17 mouse cellular contexts compared by ENCODE assay signal in the genomic region with DNA sequence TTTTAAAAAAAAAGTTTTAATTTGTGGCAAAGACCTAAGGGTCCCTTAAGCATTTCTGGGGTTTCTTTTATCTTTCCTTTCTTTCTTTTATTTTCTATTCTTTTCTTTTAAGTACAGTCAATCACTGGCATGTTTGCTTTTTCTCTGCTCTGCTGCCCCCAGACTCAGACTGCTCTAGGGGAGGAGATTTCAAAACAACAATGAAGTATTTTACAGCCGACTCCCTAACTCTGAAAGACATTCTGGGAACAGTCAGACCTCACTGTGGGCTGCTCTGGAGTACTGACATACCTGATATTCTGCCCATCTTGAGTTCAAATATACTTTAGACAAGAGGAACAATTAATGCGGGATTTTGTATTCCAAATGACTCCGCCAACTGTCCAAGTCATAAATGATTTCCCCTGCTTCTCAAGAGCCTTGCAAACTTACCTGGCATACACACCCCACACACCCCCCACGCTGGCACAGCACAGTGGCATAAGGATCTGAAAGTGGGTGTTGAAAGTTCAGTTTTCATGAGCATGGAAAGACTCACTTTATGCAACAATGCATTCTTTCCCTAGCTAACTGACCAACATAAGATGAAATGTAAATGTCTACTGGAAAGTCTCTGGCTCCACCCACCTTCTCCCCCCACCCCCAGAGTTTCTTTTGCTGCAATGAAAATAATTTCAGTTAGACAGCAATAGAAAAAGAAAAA. TPM values are rescaled to one million over a fixed set of nuclear protein-coding genes. Genes with fewer than 3 reads are reported as not detected.
DNase-seq lines count a peak whose midpoint lies in the region; ATAC-seq lines count a peak whose summit lies in the region.
"Had no signal": no experiment of that assay in that cellular context is flagged by ENCODE, and none has a peak within 500 bp of the region (broad histone marks: within the 10 kb centered on the region; RNA-seq: fewer than 3 reads in every experiment).

No protein-coding gene starts in this region.

- peaks cover 16% of the 10 kb centered on the region for H3K36me3 ChIP-seq in forebrain, embryonic 14.5 days (ENCODE audit: control insufficient read depth, insufficient read depth, low read length)
- peaks cover 5% of the 10 kb centered on the region; the same call in 1 of the 2 replicates for H3K36me3 ChIP-seq in forebrain, embryonic 16.5 days (ENCODE audit: control insufficient read depth, insufficient read depth)
- H3K36me3 ChIP-seq in kidney, embryonic 15.5 days: peaks cover 6% of the 10 kb centered on the region; the same call in 1 of the 2 replicates
- peaks cover 14% of the 10 kb centered on the region; the same call in 1 of the 2 replicates for H3K36me3 ChIP-seq in limb, embryonic 13.5 days
- H3K36me3 ChIP-seq: liver, embryonic 13.5 days; stomach, embryonic 15.5 days had no signal

- H3K4me3 ChIP-seq in forebrain, embryonic 14.5 days (ENCODE audit: low read depth, low read length): no peak overlapping the region
- no peak overlapping the region for H3K4me3 ChIP-seq in forebrain, embryonic 16.5 days (replicated peaks; ENCODE audit: low read length)
- no peak overlapping the region for H3K4me3 ChIP-seq in kidney, embryonic 15.5 days (replicated peaks)
- H3K4me3 ChIP-seq in limb, embryonic 13.5 days: no peak overlapping the region
- H3K4me3 ChIP-seq: heart, adult 2 months; liver, embryonic 13.5 days; midbrain, embryonic 12.5 days; stomach, embryonic 15.5 days had no signal

- peaks cover 44% of the 10 kb centered on the region for H3K4me1 ChIP-seq in forebrain, embryonic 14.5 days (ENCODE audit: control insufficient read depth, insufficient read depth, low read length)
- peaks cover 47% of the 10 kb centered on the region for H3K4me1 ChIP-seq in forebrain, embryonic 16.5 days (replicated peaks; ENCODE audit: control insufficient read depth, insufficient read depth, low read length)
- peaks cover 46% of the 10 kb centered on the region for H3K4me1 ChIP-seq in kidney, embryonic 15.5 days
- peaks cover 36% of the 10 kb centered on the region for H3K4me1 ChIP-seq in limb, embryonic 13.5 days

- DNase-seq in forebrain, embryonic 14.5 days (ENCODE audit: low spot score): no peak
- no peak for DNase-seq in kidney, postnatal 25 days
- DNase-seq in brain, adult 2 months (ENCODE audit: low read depth, low spot score): peak; percentile 24
- DNase-seq in layer of hippocampus, postnatal 25 days (ENCODE audit: extremely low spot score in 1 of 2, low spot score in 1 of 2): no peak
- DNase-seq in retina, embryonic 14.5 days (ENCODE audit: low spot score): no peak
- DNase-seq: adrenal gland, adult 2 months; cerebellum, adult 11 months; cerebellum, postnatal 14 days; liver, embryonic 13.5 days; right cerebral cortex, adult 18-20 months; thymus, adult 2 months had no signal

- no peak overlapping the region for H3K27ac ChIP-seq in forebrain, embryonic 14.5 days (ENCODE audit: low read depth, low read length)
- H3K27ac ChIP-seq in forebrain, embryonic 16.5 days (ENCODE audit: low read length): no peak overlapping the region
- peak overlapping the region; percentile 42; the same call in 1 of the 2 replicates for H3K27ac ChIP-seq in kidney, embryonic 15.5 days
- H3K27ac ChIP-seq in limb, embryonic 13.5 days: no peak overlapping the region
- H3K27ac ChIP-seq: heart, adult 2 months; liver, embryonic 13.5 days; midbrain, embryonic 12.5 days; stomach, embryonic 15.5 days had no signal

- no peaks in the 10 kb centered on the region for H3K27me3 ChIP-seq in forebrain, embryonic 14.5 days (replicated peaks; ENCODE audit: control insufficient read depth, insufficient read depth, low read length)
- H3K27me3 ChIP-seq in forebrain, embryonic 16.5 days (replicated peaks; ENCODE audit: control insufficient read depth, insufficient read depth, low read length): no peaks in the 10 kb centered on the region
- H3K27me3 ChIP-seq in kidney, embryonic 15.5 days: no peaks in the 10 kb centered on the region
- no peaks in the 10 kb centered on the region for H3K27me3 ChIP-seq in limb, embryonic 13.5 days
- H3K27me3 ChIP-seq: liver, embryonic 13.5 days; midbrain, embryonic 12.5 days; stomach, embryonic 15.5 days had no signal

- no peaks in the 10 kb centered on the region for H3K9me3 ChIP-seq in forebrain, embryonic 14.5 days (replicated peaks; ENCODE audit: control insufficient read depth, low read length)
- no peaks in the 10 kb centered on the region for H3K9me3 ChIP-seq in forebrain, embryonic 16.5 days (ENCODE audit: control insufficient read depth, low read length)
- H3K9me3 ChIP-seq in kidney, embryonic 15.5 days (replicated peaks): no peaks in the 10 kb centered on the region
- no peaks in the 10 kb centered on the region for H3K9me3 ChIP-seq in limb, embryonic 13.5 days
- H3K9me3 ChIP-seq: liver, embryonic 13.5 days; midbrain, embryonic 12.5 days; stomach, embryonic 15.5 days had no signal

- no peak overlapping the region for H3K9ac ChIP-seq in forebrain, embryonic 14.5 days (ENCODE audit: low read length)
- H3K9ac ChIP-seq in forebrain, embryonic 16.5 days (replicated peaks; ENCODE audit: low read depth, low read length): no peak overlapping the region
- no peak overlapping the region for H3K9ac ChIP-seq in kidney, embryonic 15.5 days
- no peak overlapping the region for H3K9ac ChIP-seq in limb, embryonic 13.5 days
- H3K9ac ChIP-seq: liver, embryonic 13.5 days; midbrain, embryonic 12.5 days; stomach, embryonic 15.5 days had no signal

- peak overlapping the region; percentile 16; the same call in 1 of the 2 replicates for H3K4me2 ChIP-seq in forebrain, embryonic 14.5 days (ENCODE audit: low read length)
- H3K4me2 ChIP-seq in forebrain, embryonic 16.5 days (ENCODE audit: low read length): no peak overlapping the region
- H3K4me2 ChIP-seq in kidney, embryonic 15.5 days: peak overlapping the region; percentile 43
- H3K4me2 ChIP-seq in limb, embryonic 13.5 days (replicated peaks): peak overlapping the region; percentile 44
- H3K4me2 ChIP-seq: liver, embryonic 13.5 days; midbrain, embryonic 12.5 days; stomach, embryonic 15.5 days had no signal

- WGBS in forebrain, embryonic 14.5 days: 54% methylated on average over 4 of the region's 4 CpGs
- WGBS in forebrain, embryonic 16.5 days: 44% methylated on average over 4 of the region's 4 CpGs
- 33% methylated on average over 4 of the region's 4 CpGs for WGBS in kidney, embryonic 15.5 days
- WGBS in limb, embryonic 13.5 days: 50% methylated on average over 4 of the region's 4 CpGs

- ATAC-seq in forebrain, embryonic 14.5 days: no peak
- ATAC-seq in forebrain, embryonic 16.5 days: no peak
- peak; percentile 75; the same call in 1 of the 2 replicates for ATAC-seq in kidney, embryonic 15.5 days (replicated peaks; ENCODE audit: low FRiP score)
- ATAC-seq in limb, embryonic 13.5 days (ENCODE audit: low FRiP score, low read depth): no peak

RNA-seq across cellular contexts. Expression of a gene that starts 21.1 kb away (rescaled TPM):
- polyA plus RNA-seq in forebrain, embryonic 14.5 days (2014; fragmentation: Nextera tagmentation; extraction: Ambion mirVana): 95.2 and 108 TPM in 2 replicates
- 130 and 147 TPM in 2 replicates for polyA plus RNA-seq in forebrain, embryonic 16.5 days (2015; fragmentation: Nextera tagmentation; extraction: Ambion mirVana)
- polyA plus RNA-seq in kidney, embryonic 15.5 days (2015; fragmentation: Nextera tagmentation; extraction: Ambion mirVana): 32.4 and 39.5 TPM in 2 replicates
- 51.9 and 61.7 TPM in 2 replicates for polyA plus RNA-seq in limb, embryonic 13.5 days (2015; fragmentation: Nextera tagmentation; extraction: Ambion mirVana)
- 10 to 100 TPM; 41.1 to 49.8 TPM for total RNA-seq in layer of hippocampus, postnatal 25 days (2021)
